Mouse (Mus musculus): ENCODE results near the gene Ufc1. TPM values are rescaled to one million over a fixed set of nuclear protein-coding genes. Genes with fewer than 3 reads are reported as not detected.
A peak's percentile ranks its signal among the peaks of the same experiment; 100 is the strongest.

Gene Ufc1
- total and polyA plus RNA-seq, 3 experiments = 71.4 to 115 (median 98.4) TPM

DNA sequence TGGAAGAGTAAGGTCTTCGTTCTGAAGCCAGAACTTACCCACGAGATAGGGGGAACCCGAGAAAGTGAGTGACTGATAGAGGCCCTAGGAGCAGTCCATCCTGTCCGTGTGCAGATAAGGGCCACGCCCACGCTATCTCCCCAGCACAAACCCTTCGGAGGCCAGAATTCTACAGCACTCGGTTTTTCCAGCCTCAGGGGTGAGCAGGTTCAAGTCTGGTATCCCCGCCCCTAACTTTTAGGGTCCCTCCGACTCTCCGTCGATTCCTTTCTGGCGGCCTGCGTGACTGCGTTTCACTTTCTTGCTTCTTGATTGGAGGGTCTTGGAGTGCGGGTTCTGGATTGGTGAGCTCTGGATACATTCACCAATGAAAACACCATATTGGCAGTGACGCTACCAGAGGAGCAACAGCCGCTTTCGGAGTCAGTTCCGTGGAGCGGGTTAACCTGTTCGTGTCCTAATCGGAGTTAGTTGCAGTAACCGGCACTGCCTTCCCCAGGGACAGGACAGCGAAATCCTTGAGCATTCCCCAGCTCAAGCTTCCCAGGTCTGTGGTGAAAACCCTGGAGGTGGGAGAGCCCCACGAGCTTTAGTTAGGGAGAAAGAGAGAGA, 13.8 kb downstream of the Ufc1 start, which contains the start of gene Ppox:
Gene Ppox, minus strand, starts transcription at position 271 of the 612 bp plus-strand sequence.
- no peaks in the 10 kb centered on the region for H3K79me2 ChIP-seq (replicated peaks; ENCODE audit: control insufficient read depth, extremely low read depth, insufficient read depth, poor library complexity, severe bottlenecking)
- TF ChIP-seq IRF4 (IDR thresholded peaks at IDR 0.05; ENCODE audit: low read depth, low read length) = 0 out of 2 replicates have a peak, but pooled peaks have one; percentile 5
- no peak for TF ChIP-seq MAFK (IDR thresholded peaks at IDR 0.05; ENCODE audit: insufficient replicate concordance, low read length)
- peak; percentile 49; the same call in 1 of the 2 replicates for TF ChIP-seq MAX (IDR thresholded peaks at IDR 0.05; ENCODE audit: low read length)
- TF ChIP-seq HCFC1 (IDR thresholded peaks at IDR 0.05; ENCODE audit: low read depth, low read length) = peak; percentile 82
- TF ChIP-seq MYC (IDR thresholded peaks at IDR 0.05; ENCODE audit: low read depth, low read length) = no peak
- TF ChIP-seq TBP (conservative IDR thresholded peaks at IDR 0.05; ENCODE audit: low read depth, low read length) = 0 out of 2 replicates have a peak, but pooled peaks have one; percentile 43
- peak; percentile 80; the same call in 1 of the 2 replicates for TF ChIP-seq CHD2 (IDR thresholded peaks at IDR 0.05; ENCODE audit: low read length)
- 0 out of 2 replicates have a peak, but pooled peaks have one; percentile 49 for TF ChIP-seq KAT2A (IDR thresholded peaks at IDR 0.05; ENCODE audit: insufficient replicate concordance, low read length)
- peak; percentile 37; the same call in 1 of the 2 replicates for TF ChIP-seq TCF12 (IDR thresholded peaks at IDR 0.05; ENCODE audit: low read depth, low read length)
- no peak for TF ChIP-seq EP300 (IDR thresholded peaks at IDR 0.05; ENCODE audit: low read length)
- no peak for TF ChIP-seq SMC3 (IDR thresholded peaks at IDR 0.05; ENCODE audit: low read depth, low read length)
- TF ChIP-seq RAD21 (IDR thresholded peaks at IDR 0.05; ENCODE audit: low read depth, low read length) = no peak
- TF ChIP-seq ZNF384 (IDR thresholded peaks at IDR 0.05; ENCODE audit: low read depth, low read length) = no peak
- TF ChIP-seq GABPA (IDR thresholded peaks at IDR 0.05; ENCODE audit: insufficient replicate concordance, low read depth, low read length) = no peak
- TF ChIP-seq ELF1 (IDR thresholded peaks at IDR 0.05; ENCODE audit: low read depth, low read length) = peak; percentile 80
- TF ChIP-seq BHLHE40 (IDR thresholded peaks at IDR 0.05; ENCODE audit: low read depth, low read length) = 0 out of 2 replicates have a peak, but pooled peaks have one; percentile 8
- no peak for TF ChIP-seq JUN (IDR thresholded peaks at IDR 0.05; ENCODE audit: insufficient read depth, low read depth, low read length)
- TF ChIP-seq POLR2A (IDR thresholded peaks at IDR 0.05; ENCODE audit: low read depth, low read length) = peak; percentile 40; the same call in 1 of the 2 replicates
- peak; percentile 78 for TF ChIP-seq SIN3A (IDR thresholded peaks at IDR 0.05; ENCODE audit: low read length)
- no peak for TF ChIP-seq E2F4 (IDR thresholded peaks at IDR 0.05; ENCODE audit: insufficient replicate concordance, low read depth, low read length)
- TF ChIP-seq MAZ (IDR thresholded peaks at IDR 0.05; ENCODE audit: low read depth, low read length) = no peak
- peaks cover 0 to 26% of the 10 kb centered on the region in 2 experiments; a peak in 2 of 4 replicates for H3K4me1 ChIP-seq (ENCODE audit: control insufficient read depth in 1 of 2, insufficient read depth in 2 of 2)
- H3K9me3 ChIP-seq (replicated peaks; ENCODE audit: low read length) = no peaks in the 10 kb centered on the region
- peak within 1 kb of the TSS; percentile 59 to 92 (median 70) for H3K4me3 ChIP-seq (replicated peaks in 1 of 3; ENCODE audit: low read depth in 2 of 3, low read length in 2 of 3, poor library complexity in 1 of 3)
- H3K27ac ChIP-seq (ENCODE audit: insufficient read depth, low read depth) = peak within 1 kb of the TSS; percentile 58
- H3K36me3 ChIP-seq (replicated peaks in 1 of 2; ENCODE audit: control insufficient read depth in 1 of 2, insufficient read depth in 1 of 2, low read length in 1 of 2) = peaks cover 41 to 72% of the 10 kb centered on the region in 2 experiments
- DNase-seq (ENCODE audit: extremely low read depth) = peak; percentile 98
- dilution Hi-C loops (cut with MboI; ENCODE audit: extremely low pct_ligation_motif_present, extremely low pct_unique_long_range_greater_than_20kb, low sequenced_read_pairs) = no loop called here
- no peaks in the 10 kb centered on the region for H3K27me3 ChIP-seq (replicated peaks)
- in situ Hi-C loops (cut with MboI; ENCODE audit: low pct_ligation_motif_present, low pct_unique_long_range_greater_than_20kb, low sequenced_read_pairs) = no loop called here
- peak within 1 kb of the TSS; percentile 77 for H3K9ac ChIP-seq (ENCODE audit: insufficient read depth, low read depth)
- H3K4me2 ChIP-seq (ENCODE audit: insufficient read depth, low read depth, poor library complexity, severe bottlenecking) = peak within 1 kb of the TSS; percentile 70
